Mouse (Mus musculus): Measurements from ENCODE around the gene Retnlb. TPM values are rescaled to one million over a fixed set of nuclear protein-coding genes. Genes with fewer than 3 reads are reported as not detected.
"Not testable (repeated sequence)": the region's sequence is repeated elsewhere in the genome, so short reads cannot be mapped to it uniquely, and the experiment has no call there.

Gene Retnlb
- polyA plus RNA-seq, 1 experiment from 2014 or later: not detected

GRCm38 (mm10) chr16:48818524-48818923, 1.9 kb downstream of the Retnlb start:
- Histone ChIP-seq H3K4me1 (no peaks in the 10 kb centered on the region), H3K9me3 (replicated peaks) (no peaks in the 10 kb centered on the region), H3K4me3 (no peak overlapping the region), H3K9ac (no peak overlapping the region), H3K36me3 (no peaks in the 10 kb centered on the region), H3K27me3 (no peaks in the 10 kb centered on the region), H3K4me2 (replicated peaks) (no peak overlapping the region), H3K27ac (no peak overlapping the region)
- 93% methylated on average over 6 of the region's 6 CpGs for WGBS
- no peak for ATAC-seq (ENCODE audit: low FRiP score)

GRCm38 (mm10) chr16:48826474-48826873, 9.8 kb downstream of the Retnlb start:
- ATAC-seq (ENCODE audit: low FRiP score): no peak
- Histone ChIP-seq H3K4me2 (replicated peaks) (no peak overlapping the region), H3K27ac (no peak overlapping the region), H3K9me3 (replicated peaks) (no peaks in the 10 kb centered on the region), H3K36me3 (no peaks in the 10 kb centered on the region), H3K9ac (no peak overlapping the region), H3K27me3 (no peaks in the 10 kb centered on the region), H3K4me1 (no peaks in the 10 kb centered on the region), H3K4me3 (no peak overlapping the region)
- 91% methylated on average over 3 of the region's 3 CpGs for WGBS

- H3K27me3 ChIP-seq: no peaks in the 10 kb centered on the region
- H3K27ac ChIP-seq: no peak overlapping the region
- H3K4me1 ChIP-seq: no peaks in the 10 kb centered on the region
- H3K9ac ChIP-seq: no peak overlapping the region
- H3K4me2 ChIP-seq (replicated peaks): no peak overlapping the region
- H3K4me3 ChIP-seq: no peak overlapping the region
- H3K36me3 ChIP-seq: no peaks in the 10 kb centered on the region
- H3K9me3 ChIP-seq (replicated peaks): no peaks in the 10 kb centered on the region
- ATAC-seq (ENCODE audit: low FRiP score): no peak
- whole genome bisulfite sequencing: 58% methylated on average over 1 of the region's 1 CpGs
Observed at GRCm38 (mm10) chr16:48827625-48828024, 11.0 kb downstream of the Retnlb start.

DNA sequence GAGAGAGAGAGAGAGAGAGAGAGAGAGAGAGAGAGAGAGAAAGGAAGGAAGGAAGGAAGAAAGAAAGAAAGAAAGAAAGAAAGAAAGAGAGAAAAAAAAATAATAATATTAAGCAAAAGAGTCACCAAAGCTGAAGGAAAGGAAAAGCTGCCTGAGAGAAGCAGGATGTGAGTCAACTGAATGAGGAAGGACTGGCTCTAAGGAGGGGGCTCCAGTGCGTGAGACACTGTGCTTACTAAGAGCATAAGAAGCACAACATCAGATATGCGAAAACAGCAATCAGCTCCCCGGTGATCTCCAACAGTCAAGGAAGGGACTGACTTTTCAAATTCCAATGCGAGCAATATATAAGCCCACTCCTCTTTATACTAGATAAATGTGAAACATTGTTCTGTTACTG, 12.4 kb downstream of the Retnlb start:
- Histone ChIP-seq H3K27ac (no peak overlapping the region), H3K4me3 (no peak overlapping the region), H3K27me3 (no peaks in the 10 kb centered on the region), H3K4me1 (no peaks in the 10 kb centered on the region), H3K36me3 (no peaks in the 10 kb centered on the region), H3K9ac (no peak overlapping the region), H3K9me3 (replicated peaks) (no peaks in the 10 kb centered on the region), H3K4me2 (replicated peaks) (no peak overlapping the region)
- WGBS: 87% methylated on average over 4 of the region's 4 CpGs
- no peak for ATAC-seq (ENCODE audit: low FRiP score)

DNA sequence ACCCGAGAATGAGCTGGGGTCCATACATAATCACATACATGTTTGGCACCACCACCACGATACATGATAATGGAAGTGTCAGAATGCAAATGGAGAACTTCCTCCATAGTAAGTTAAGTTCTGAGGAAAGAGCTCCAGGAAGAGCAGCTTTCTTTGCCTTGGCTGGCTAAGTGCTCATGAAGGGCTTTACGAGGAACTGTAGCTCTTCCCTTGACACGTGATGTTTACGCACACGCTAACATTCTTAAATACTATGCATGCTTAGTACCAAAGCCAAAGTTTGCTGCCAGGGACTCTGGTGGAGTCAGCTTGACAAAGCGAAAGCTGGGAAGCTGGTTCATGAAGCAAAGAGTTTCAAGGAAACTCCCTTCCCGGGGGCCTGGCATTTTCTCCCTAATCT, 15.4 kb downstream of the Retnlb start:
- Histone ChIP-seq H3K4me1 (no peaks in the 10 kb centered on the region), H3K27ac (no peak overlapping the region), H3K36me3 (no peaks in the 10 kb centered on the region), H3K9me3 (replicated peaks) (no peaks in the 10 kb centered on the region), H3K9ac (no peak overlapping the region), H3K27me3 (no peaks in the 10 kb centered on the region), H3K4me3 (no peak overlapping the region), H3K4me2 (replicated peaks) (no peak overlapping the region)
- WGBS: 87% methylated on average over 8 of the region's 8 CpGs
- ATAC-seq (ENCODE audit: low FRiP score): no peak

DNA sequence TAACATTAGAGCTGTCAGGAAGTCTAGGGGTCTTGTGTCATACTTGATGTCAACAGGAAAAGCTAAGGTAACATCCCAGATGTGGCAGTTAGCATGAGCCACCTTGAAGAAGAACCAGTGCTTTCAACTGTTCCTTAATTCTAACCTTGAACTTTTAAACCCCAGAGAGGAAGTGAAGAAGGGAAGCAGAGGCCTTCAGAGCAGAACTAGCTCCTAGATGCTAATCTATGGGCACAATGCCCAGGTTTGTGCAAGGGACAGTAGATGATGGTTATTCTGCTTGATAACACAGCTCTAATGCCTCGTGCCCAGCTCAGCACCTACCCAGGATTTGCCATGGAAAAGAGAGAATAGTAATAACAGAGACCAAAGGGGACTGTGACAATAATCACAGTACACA, 17.0 kb downstream of the Retnlb start:
- H3K4me3 ChIP-seq; H3K4me2 ChIP-seq (replicated peaks); H3K27ac ChIP-seq; H3K9ac ChIP-seq; ATAC-seq (ENCODE audit: low FRiP score); H3K4me1 ChIP-seq; H3K9me3 ChIP-seq (replicated peaks); H3K27me3 ChIP-seq; H3K36me3 ChIP-seq: not testable (repeated sequence)
- 73% methylated on average over 1 of the region's 1 CpGs for WGBS

- H3K4me3 ChIP-seq: no peak within 1 kb of the TSS
- no peaks in the 10 kb centered on the region for H3K4me1 ChIP-seq
- 89% methylated on average over 3 of the region's 3 CpGs for WGBS
- H3K9ac ChIP-seq: no peak within 1 kb of the TSS
- H3K9me3 ChIP-seq (replicated peaks): no peaks in the 10 kb centered on the region
- no peak for ATAC-seq (ENCODE audit: low FRiP score)
- H3K27me3 ChIP-seq: no peaks in the 10 kb centered on the region
- no peaks in the 10 kb centered on the region for H3K36me3 ChIP-seq
- no peak within 1 kb of the TSS for H3K4me2 ChIP-seq (replicated peaks)
- no peak within 1 kb of the TSS for H3K27ac ChIP-seq
Observed at GRCm38 (mm10) chr16:48842266-48842665, 25.6 kb downstream of the Retnlb start, which contains the start of gene Retnla. Gene Retnla (plus strand): TSS chr16:48842551.

DNA sequence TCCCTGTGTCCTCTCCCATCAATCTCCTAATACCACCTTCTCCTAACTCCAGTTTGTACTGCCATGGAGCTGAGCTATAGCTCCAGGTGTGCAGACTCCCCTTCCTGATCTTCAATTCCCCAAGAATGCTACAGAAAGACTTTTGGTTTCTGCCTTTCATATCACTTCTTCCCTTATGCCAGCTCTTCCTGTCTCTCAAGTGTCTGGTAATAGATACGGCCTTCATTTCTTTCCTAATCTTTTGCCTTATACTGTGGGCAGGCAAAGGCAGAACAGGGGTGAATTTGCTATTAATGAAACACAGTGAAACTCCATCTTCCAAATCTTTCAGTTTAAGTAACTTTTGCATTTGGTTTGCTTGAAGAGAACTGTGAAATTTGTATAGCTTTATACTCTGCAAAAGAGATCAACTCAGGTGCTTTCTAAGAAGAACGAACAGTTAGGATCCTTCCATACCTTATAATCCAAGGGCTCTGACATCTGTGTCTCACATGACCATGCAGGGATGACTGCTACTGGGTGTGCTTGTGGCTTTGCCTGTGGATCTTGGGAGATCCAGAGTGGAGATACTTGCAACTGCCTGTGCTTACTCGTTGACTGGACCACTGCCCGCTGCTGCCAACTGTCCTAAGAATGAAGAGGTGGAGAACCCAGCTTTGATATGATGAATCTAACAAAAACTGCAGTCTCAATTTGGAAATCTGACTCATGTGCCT, 27.2 kb downstream of the Retnlb start:
- ATAC-seq (ENCODE audit: low FRiP score): no peak
- Histone ChIP-seq H3K36me3 (no peaks in the 10 kb centered on the region), H3K9me3 (replicated peaks) (no peaks in the 10 kb centered on the region), H3K4me1 (no peaks in the 10 kb centered on the region), H3K27me3 (no peaks in the 10 kb centered on the region), H3K27ac (no peak overlapping the region), H3K4me2 (replicated peaks) (no peak overlapping the region), H3K9ac (no peak overlapping the region), H3K4me3 (no peak overlapping the region)
- WGBS: 85% methylated on average over 4 of the region's 4 CpGs

DNA sequence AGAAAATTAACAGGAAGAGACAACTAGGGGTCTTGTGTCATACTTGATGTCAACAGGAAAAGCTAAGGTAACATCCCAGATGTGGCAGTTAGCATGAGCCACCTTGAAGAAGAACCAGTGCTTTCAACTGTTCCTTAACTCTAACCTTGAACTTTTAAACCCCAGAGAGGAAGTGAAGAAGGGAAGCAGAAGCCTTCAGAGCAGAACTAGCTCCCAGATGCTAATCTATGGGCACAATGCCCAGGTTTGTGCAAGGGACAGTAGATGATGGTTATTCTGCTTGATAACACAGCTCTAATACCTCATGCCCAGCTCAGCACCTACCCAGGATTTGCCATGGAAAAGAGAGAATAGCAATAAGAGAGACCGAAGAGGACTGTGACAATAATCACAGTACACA, 48.3 kb downstream of the Retnlb start:
- not testable (repeated sequence) for H3K4me2 ChIP-seq (replicated peaks); H3K4me3 ChIP-seq; H3K9me3 ChIP-seq (replicated peaks); H3K36me3 ChIP-seq; ATAC-seq (ENCODE audit: low FRiP score); H3K9ac ChIP-seq; H3K27ac ChIP-seq; H3K4me1 ChIP-seq; H3K27me3 ChIP-seq
- WGBS: 100% methylated on average over 1 of the region's 1 CpGs

GRCm38 (mm10) chr16:48867690-48868089, 51.0 kb downstream of the Retnlb start:
- H3K4me2 ChIP-seq (replicated peaks): no peak overlapping the region
- H3K36me3 ChIP-seq: no peaks in the 10 kb centered on the region
- H3K9ac ChIP-seq: no peak overlapping the region
- WGBS: 67% methylated on average over 2 of the region's 2 CpGs
- no peaks in the 10 kb centered on the region for H3K27me3 ChIP-seq
- ATAC-seq (ENCODE audit: low FRiP score): no peak
- no peak overlapping the region for H3K27ac ChIP-seq
- no peak overlapping the region for H3K4me3 ChIP-seq
- no peaks in the 10 kb centered on the region for H3K4me1 ChIP-seq
- no peaks in the 10 kb centered on the region for H3K9me3 ChIP-seq (replicated peaks)

Other genes with a start within 250 kb of the Retnlb start
- not detected in 2 replicates for gene Trat1, start 44.8 kb upstream of the Retnlb start, polyA plus RNA-seq (2016; fragmentation: Nextera tagmentation; extraction: Ambion mirVana)
- not detected in 2 replicates for gene Retnla, start 25.7 kb downstream of the Retnlb start, polyA plus RNA-seq (2016; fragmentation: Nextera tagmentation; extraction: Ambion mirVana)
- 0.39 TPM in 1 of 2 replicates, not detected in the other for gene Retnlg, start 55.8 kb downstream of the Retnlb start, polyA plus RNA-seq (2016; fragmentation: Nextera tagmentation; extraction: Ambion mirVana)
- gene Dzip3, start 177.3 kb downstream of the Retnlb start, polyA plus RNA-seq (2016; fragmentation: Nextera tagmentation; extraction: Ambion mirVana): 44.9 and 56.1 TPM in 2 replicates
- gene Cip2a, start 177.3 kb downstream of the Retnlb start, polyA plus RNA-seq (2016; fragmentation: Nextera tagmentation; extraction: Ambion mirVana): 27.2 and 27.9 TPM in 2 replicates
- gene Myh15, start 240.6 kb downstream of the Retnlb start, polyA plus RNA-seq (2016; fragmentation: Nextera tagmentation; extraction: Ambion mirVana): not detected in 2 replicates